Mouse (Mus musculus): ENCODE data around the gene Wnt4. TPM values are rescaled to one million over a fixed set of nuclear protein-coding genes. Genes with fewer than 3 reads are reported as not detected.

Wnt4 gene
- polyA plus RNA-seq, 1 experiment from 2014 or later, result 3.9 TPM

Other genes with a start within 250 kb of the Wnt4 start
- 5.9 and 6.0 TPM in 2 replicates for gene Zbtb40, start 228.7 kb upstream of the Wnt4 start, polyA plus RNA-seq (2016; fragmentation: Nextera tagmentation; extraction: Ambion mirVana)
- gene Cdc42, start 80.2 kb downstream of the Wnt4 start, polyA plus RNA-seq (2016; fragmentation: Nextera tagmentation; extraction: Ambion mirVana), result 651 and 669 TPM in 2 replicates
- gene Cela3a, start 132.3 kb downstream of the Wnt4 start, polyA plus RNA-seq (2016; fragmentation: Nextera tagmentation; extraction: Ambion mirVana), result not detected in 2 replicates
- gene Cela3b, start 153.1 kb downstream of the Wnt4 start, polyA plus RNA-seq (2016; fragmentation: Nextera tagmentation; extraction: Ambion mirVana), result not detected in 2 replicates
- not detected in 2 replicates for gene 1700013G24Rik, start 175.8 kb downstream of the Wnt4 start, polyA plus RNA-seq (2016; fragmentation: Nextera tagmentation; extraction: Ambion mirVana)
- gene Hspg2, start 191.3 kb downstream of the Wnt4 start, polyA plus RNA-seq (2016; fragmentation: Nextera tagmentation; extraction: Ambion mirVana), result 19.0 and 19.7 TPM in 2 replicates